Comparison of ENCODE assay signal across 8 mouse cellular contexts in the genomic region with DNA sequence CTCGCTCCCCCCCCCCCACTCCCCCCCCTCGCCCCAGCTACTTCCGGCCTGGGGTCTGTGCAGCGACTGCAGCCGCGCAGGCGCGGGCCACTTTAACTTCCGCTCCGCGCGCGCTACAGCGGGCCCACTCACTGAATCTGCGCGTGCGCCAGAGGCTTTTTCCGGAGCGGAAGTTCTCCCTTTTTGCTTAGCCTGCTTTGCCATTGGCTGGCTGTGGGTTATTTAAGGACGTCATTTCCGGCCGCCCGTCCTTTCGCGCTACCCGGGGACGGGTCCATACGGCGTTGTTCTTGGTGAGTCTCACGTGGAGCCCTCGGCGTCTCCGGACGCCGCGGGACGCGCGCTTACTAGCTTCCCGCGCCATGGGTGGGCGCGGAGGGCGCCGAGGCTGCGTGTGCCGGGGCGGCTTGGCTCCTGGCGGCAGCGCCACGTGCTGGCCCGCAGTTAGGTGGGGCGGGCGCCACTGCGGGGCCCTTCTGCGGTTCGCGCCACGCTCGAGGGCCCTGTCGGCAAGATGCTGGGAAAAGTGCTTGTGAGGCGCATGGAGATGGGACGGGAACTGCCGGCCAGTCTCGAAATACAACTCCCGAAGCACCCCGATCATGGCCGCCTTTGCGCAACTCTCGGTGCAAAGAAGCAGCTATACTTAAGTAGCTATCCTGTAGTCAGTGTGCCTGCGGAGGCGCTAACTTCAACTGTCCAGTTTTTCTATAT. TPM values are rescaled to one million over a fixed set of nuclear protein-coding genes. Genes with fewer than 3 reads are reported as not detected.
DNase-seq lines count a peak whose midpoint lies in the region; ATAC-seq and TF ChIP-seq lines count a peak whose summit lies in the region.

A gene (plus strand): TSS at position 152 of the 714 bp plus-strand sequence.

- peak within 1 kb of the TSS; percentile 92 for H3K27ac ChIP-seq in bone marrow, adult 2 months (ENCODE audit: control insufficient read depth, insufficient read depth, low read depth, low read length, poor library complexity)
- H3K27ac ChIP-seq in embryonic facial prominence, embryonic 15.5 days (replicated peaks) = peak within 1 kb of the TSS; percentile 92
- peak within 1 kb of the TSS; percentile 93 for H3K27ac ChIP-seq in limb, embryonic 14.5 days (replicated peaks; ENCODE audit: low read depth, low read length)
- H3K27ac ChIP-seq in midbrain, postnatal 0 days (ENCODE audit: low read depth, low read length) = peak within 1 kb of the TSS; percentile 84

- peak within 1 kb of the TSS; percentile 100 for H3K9ac ChIP-seq in embryonic facial prominence, embryonic 15.5 days
- peak within 1 kb of the TSS; percentile 99 for H3K9ac ChIP-seq in limb, embryonic 14.5 days (ENCODE audit: low read depth, low read length, severe bottlenecking)
- peak within 1 kb of the TSS; percentile 96 for H3K9ac ChIP-seq in midbrain, postnatal 0 days (replicated peaks; ENCODE audit: low read length, poor library complexity, severe bottlenecking)

- no peaks in the 10 kb centered on the region for H3K27me3 ChIP-seq in embryonic facial prominence, embryonic 15.5 days
- H3K27me3 ChIP-seq in limb, embryonic 14.5 days (ENCODE audit: control insufficient read depth, insufficient read depth, low read length) = no peaks in the 10 kb centered on the region
- H3K27me3 ChIP-seq in midbrain, postnatal 0 days (ENCODE audit: insufficient read depth, low read length) = no peaks in the 10 kb centered on the region

- peak; percentile 98 for ATAC-seq in embryonic facial prominence, embryonic 15.5 days (ENCODE audit: insufficient number of reproducible peaks, low FRiP score, low TSS enrichment, low read depth)
- ATAC-seq in limb, embryonic 14.5 days (ENCODE audit: low FRiP score, low read depth) = peak; percentile 96
- ATAC-seq in midbrain, postnatal 0 days (ENCODE audit: low FRiP score) = peak; percentile 98

- under 1% methylated on average over 72 of the region's 72 CpGs for WGBS in bone marrow, adult 2 months
- WGBS in embryonic facial prominence, embryonic 15.5 days = under 1% methylated on average over 71 of the region's 72 CpGs
- WGBS in limb, embryonic 14.5 days = under 1% methylated on average over 63 of the region's 72 CpGs
- under 1% methylated on average over 59 of the region's 72 CpGs for WGBS in midbrain, postnatal 0 days

- peak; percentile 99 for DNase-seq in 416B (ENCODE audit: low read depth)
- DNase-seq in heart, adult 8-10 months (ENCODE audit: low spot score) = peak; percentile 97
- DNase-seq in kidney, adult 9 months = peak; percentile 97
- peak; percentile 99 for DNase-seq in limb, embryonic 14.5 days (ENCODE audit: low spot score)
- peak; percentile 99 for DNase-seq in midbrain, postnatal 0 days (ENCODE audit: low spot score)
- peak; percentile 90 for DNase-seq in spleen, postnatal 14 days (ENCODE audit: low spot score in 2 of 2)

- no peak for TF ChIP-seq CTCF in bone marrow, adult 2 months (IDR thresholded peaks at IDR 0.05; ENCODE audit: control insufficient read depth, insufficient read depth, low read length)
- TF ChIP-seq CTCF in midbrain, postnatal 0 days (IDR thresholded peaks at IDR 0.05) = no peak

- H3K9me3 ChIP-seq in embryonic facial prominence, embryonic 15.5 days (replicated peaks) = no peaks in the 10 kb centered on the region
- H3K9me3 ChIP-seq in limb, embryonic 14.5 days (ENCODE audit: control insufficient read depth, low read length) = no peaks in the 10 kb centered on the region
- H3K9me3 ChIP-seq in midbrain, postnatal 0 days (ENCODE audit: low read length) = no peaks in the 10 kb centered on the region

- peaks cover 53% of the 10 kb centered on the region for H3K36me3 ChIP-seq in embryonic facial prominence, embryonic 15.5 days
- peaks cover 57% of the 10 kb centered on the region for H3K36me3 ChIP-seq in limb, embryonic 14.5 days (ENCODE audit: control insufficient read depth, insufficient read depth, low read length)
- peaks cover 34% of the 10 kb centered on the region for H3K36me3 ChIP-seq in midbrain, postnatal 0 days (ENCODE audit: insufficient read depth, low read length)

- peak within 1 kb of the TSS; percentile 96 for H3K4me3 ChIP-seq in bone marrow, adult 2 months (replicated peaks; ENCODE audit: control insufficient read depth, low read depth, low read length)
- peak within 1 kb of the TSS; percentile 100 for H3K4me3 ChIP-seq in embryonic facial prominence, embryonic 15.5 days (replicated peaks)
- H3K4me3 ChIP-seq in limb, embryonic 14.5 days (replicated peaks; ENCODE audit: low read length) = peak within 1 kb of the TSS; percentile 100
- peak within 1 kb of the TSS; percentile 100 for H3K4me3 ChIP-seq in midbrain, postnatal 0 days (ENCODE audit: low read depth, low read length)

- TF ChIP-seq POLR2A in bone marrow, adult 2 months (IDR thresholded peaks at IDR 0.05; ENCODE audit: borderline replicate concordance, control insufficient read depth, low read depth, low read length) = peak; percentile 88
- TF ChIP-seq POLR2A in limb, embryonic 14.5 days (IDR thresholded peaks at IDR 0.05; ENCODE audit: borderline replicate concordance, extremely low read depth, insufficient read depth, insufficient read length) = peak; percentile 96; the same call in 1 of the 2 replicates

- H3K4me1 ChIP-seq in bone marrow, adult 2 months (ENCODE audit: control insufficient read depth, insufficient read depth, low read length) = peaks cover 1% of the 10 kb centered on the region; the same call in 1 of the 2 replicates
- H3K4me1 ChIP-seq in embryonic facial prominence, embryonic 15.5 days = peaks cover 14% of the 10 kb centered on the region
- peaks cover 12% of the 10 kb centered on the region for H3K4me1 ChIP-seq in limb, embryonic 14.5 days (ENCODE audit: control insufficient read depth, insufficient read depth, low read length)
- 0 out of 2 replicates have a peak, but pooled peaks cover 4% of the 10 kb centered on the region for H3K4me1 ChIP-seq in midbrain, postnatal 0 days (ENCODE audit: insufficient read depth, low read length)

- H3K4me2 ChIP-seq in embryonic facial prominence, embryonic 15.5 days (replicated peaks) = peak within 1 kb of the TSS; percentile 69
- H3K4me2 ChIP-seq in limb, embryonic 14.5 days (replicated peaks; ENCODE audit: low read depth, low read length, severe bottlenecking) = peak within 1 kb of the TSS; percentile 68
- peak within 1 kb of the TSS; percentile 87 for H3K4me2 ChIP-seq in midbrain, postnatal 0 days (ENCODE audit: low read depth, low read length, poor library complexity, severe bottlenecking)

RNA-seq across cellular contexts. Expression of the gene that starts here (rescaled TPM):
- 1,523 and 1,859 TPM in 2 replicates for polyA plus RNA-seq in bone marrow, adult 2 months (2011; ENCODE audit: insufficient read depth, insufficient read length, low replicate concordance, missing spikeins)
- 1,545 and 1,556 TPM in 2 replicates for polyA plus RNA-seq in embryonic facial prominence, embryonic 15.5 days (2015; fragmentation: Nextera tagmentation; extraction: Ambion mirVana)
- 100 to 1,000 TPM; 429 to 518 (median 467) TPM for total RNA-seq in heart, adult 8-10 months (2022)
- 2,717 and 3,331 TPM in 2 replicates for polyA plus RNA-seq in limb, embryonic 14.5 days (2012; rRNA removed)
- polyA plus RNA-seq in limb, embryonic 14.5 days (2014; fragmentation: Nextera tagmentation; extraction: Ambion mirVana) = 2,066 and 2,128 TPM in 2 replicates
- 1,524 and 1,627 TPM in 2 replicates for total RNA-seq in midbrain, postnatal 0 days (2014; rRNA removed)
- polyA plus RNA-seq in midbrain, postnatal 0 days (2015; fragmentation: Nextera tagmentation; extraction: Ambion mirVana) = 876 and 966 TPM in 2 replicates

Comparison
In these comparisons a context has a peak if more than half of its experiments do, and no peak if none do; other contexts are left out.
1. Peak in every context shown above with its lines: DNase-seq, ATAC-seq, H3K4me3 ChIP-seq and H3K27ac ChIP-seq.